Mouse (Mus musculus) lung, postnatal 14 days (tissue): ENCODE data around the gene 1700049E17Rik1.
"Not testable (repeated sequence)": the region's sequence is repeated elsewhere in the genome, so short reads cannot be mapped to it uniquely, and the experiment has no call there.

Experiments
- DNase-seq: peaks from one replicate; pipeline ENCODE4 v3.0.0; 2021

The 1700049E17Rik1 gene

DNA sequence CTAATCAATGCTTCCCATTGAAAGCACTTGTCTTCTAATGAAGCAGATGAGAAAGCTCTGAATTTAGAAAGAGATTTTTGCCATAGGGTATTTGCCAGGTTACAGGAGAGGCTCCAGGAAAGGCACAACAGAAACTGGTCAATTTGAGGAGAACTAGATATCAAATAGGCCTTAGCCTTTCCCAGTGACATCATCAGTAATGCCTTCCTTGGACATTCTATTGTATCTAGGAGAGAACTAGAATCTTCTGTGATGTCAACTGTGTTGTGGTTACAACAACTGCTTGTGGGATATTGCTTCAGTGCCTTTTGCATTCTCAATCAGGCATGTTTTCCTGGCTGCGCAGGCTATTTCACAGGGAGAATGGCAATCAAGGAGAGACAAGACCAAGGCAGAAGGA, at the start of gene 1700049E17Rik1:
TSS of gene 1700049E17Rik1 (plus strand) at position 301 of the 400 bp plus-strand sequence.
- DNase-seq: not testable (repeated sequence)

DNA sequence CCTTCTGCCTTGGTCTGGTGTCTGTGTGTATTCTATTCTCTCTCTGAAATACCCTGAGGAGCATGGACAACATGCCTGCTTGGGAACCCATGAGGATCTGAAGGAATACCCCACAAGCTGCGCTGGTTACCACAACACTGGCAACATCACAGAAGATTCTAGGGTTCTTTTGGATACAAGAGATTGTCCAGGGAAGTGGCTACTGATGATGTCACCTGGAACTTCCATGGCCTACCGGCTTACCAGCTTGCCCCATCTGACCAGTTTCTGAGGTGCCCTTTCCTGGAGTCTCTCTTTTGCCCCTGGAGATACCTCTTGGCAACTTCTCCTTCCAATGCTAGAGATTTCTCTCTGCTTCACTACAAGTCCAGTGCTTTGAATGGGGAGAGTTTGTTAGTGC, 17.6 kb upstream of the 1700049E17Rik1 start, which contains the start of gene Gm7980:
TSS of gene Gm7980 (minus strand) at position 101 of the 400 bp plus-strand sequence.
- not testable (repeated sequence) for DNase-seq

DNA sequence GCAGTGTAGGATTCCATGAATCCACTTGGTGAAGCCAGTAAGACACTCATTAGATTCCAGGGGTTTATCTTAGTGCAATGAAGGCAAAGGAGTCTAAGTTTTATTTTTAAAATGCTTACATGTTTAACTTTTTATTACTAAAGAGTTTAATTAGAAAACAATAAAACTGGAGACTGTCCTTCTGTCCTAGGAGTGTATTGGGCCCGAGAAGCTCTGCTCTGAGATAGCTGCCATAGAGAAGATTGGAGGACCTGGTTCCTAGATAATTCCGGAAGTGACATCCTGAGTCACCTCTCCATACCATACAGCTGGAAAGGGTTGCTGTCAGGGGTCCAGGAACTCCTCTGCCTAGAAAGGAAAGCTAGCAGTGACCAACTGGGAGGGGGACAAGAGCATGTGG, 18.9 kb downstream of the 1700049E17Rik1 start, which contains the start of gene 1700024B05Rik:
TSS of gene 1700024B05Rik (plus strand) at position 301 of the 400 bp plus-strand sequence.
- DNase-seq: not testable (repeated sequence)

GRCm38 (mm10) chr14:41964095-41964494, 39.3 kb downstream of the 1700049E17Rik1 start:
- DNase-seq: not testable (repeated sequence)

- DNase-seq: not testable (repeated sequence)
Measured at GRCm38 (mm10) chr14:41967827-41968226, 43.1 kb downstream of the 1700049E17Rik1 start, which contains the start of gene Gm6401. Gene Gm6401, minus strand, starts transcription at chr14:41967927.

DNA sequence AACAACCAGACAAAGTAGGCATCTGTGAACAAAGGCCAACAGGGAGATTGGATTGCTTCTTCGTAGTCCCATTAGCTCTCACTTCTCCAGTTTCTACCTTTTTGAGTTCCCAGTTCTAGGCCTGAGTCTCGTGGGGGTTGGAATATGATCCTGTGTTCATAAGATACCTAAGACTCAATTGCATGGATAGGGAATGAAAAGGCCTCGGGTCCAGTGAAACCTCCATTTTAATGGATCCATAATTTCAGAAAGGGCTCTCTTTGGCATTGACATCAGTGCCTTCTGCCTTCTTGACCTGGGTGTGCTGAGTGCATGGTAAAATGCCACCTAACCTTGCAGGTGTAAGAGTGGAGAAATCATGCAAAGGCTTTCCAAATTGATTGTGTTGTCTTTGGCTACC, 43.8 kb downstream of the 1700049E17Rik1 start:
- not testable (repeated sequence) for DNase-seq
